Mouse (Mus musculus) spleen, postnatal 14 days (tissue): ENCODE results near the gene Mef2c.

Experiments
- DNase-seq, 2 experiments: peaks; one replicate each; pipeline ENCODE4 v3.0.0; 2021 to 2022; ENCODE audit warnings: low spot score in 2 of 2

Gene Mef2c

GRCm38 (mm10) chr13:83571973-83572447, 68.2 kb downstream of the Mef2c start:
- peak; percentile 17 to 41 for DNase-seq

DNA sequence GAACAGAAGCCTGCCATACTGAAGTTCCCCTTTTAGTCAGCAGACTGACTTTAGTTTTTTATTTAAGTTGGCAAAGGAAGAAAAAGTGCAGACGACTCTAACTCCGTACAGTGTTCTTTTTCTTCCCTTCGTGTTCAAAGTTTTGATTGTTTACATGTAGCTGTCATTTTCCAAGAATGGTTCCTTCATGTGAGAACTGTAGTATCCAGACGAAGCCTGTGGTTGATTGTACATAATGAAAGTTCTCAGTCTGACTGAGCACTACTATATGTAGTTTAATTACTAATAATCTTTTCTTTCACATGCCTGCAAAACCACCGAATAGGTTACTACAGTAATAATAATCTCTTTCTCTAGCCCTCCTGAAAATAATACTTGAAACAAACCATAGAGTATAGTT, 68.6 kb downstream of the Mef2c start:
- DNase-seq, result no peak

DNA sequence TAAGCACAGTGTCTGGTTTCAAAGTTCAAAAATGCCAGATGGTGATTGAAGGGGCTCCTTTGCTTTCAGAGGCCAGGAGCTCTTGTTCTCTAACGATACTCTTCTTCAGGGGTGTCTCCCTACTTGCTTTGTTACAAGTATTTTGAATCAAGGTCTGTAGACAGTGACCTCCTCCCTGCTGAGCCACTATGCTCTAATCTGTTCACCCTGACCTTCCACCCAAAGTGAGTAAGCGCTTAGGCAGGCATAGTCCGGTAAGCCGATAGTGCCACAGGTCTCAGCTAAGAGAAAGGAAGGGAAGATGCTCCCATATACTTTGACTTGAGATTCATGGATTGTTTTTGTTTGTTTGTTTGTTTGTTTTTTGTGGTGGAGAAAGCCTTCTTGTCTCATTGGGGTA, 69.5 kb downstream of the Mef2c start:
- no peak for DNase-seq

DNA sequence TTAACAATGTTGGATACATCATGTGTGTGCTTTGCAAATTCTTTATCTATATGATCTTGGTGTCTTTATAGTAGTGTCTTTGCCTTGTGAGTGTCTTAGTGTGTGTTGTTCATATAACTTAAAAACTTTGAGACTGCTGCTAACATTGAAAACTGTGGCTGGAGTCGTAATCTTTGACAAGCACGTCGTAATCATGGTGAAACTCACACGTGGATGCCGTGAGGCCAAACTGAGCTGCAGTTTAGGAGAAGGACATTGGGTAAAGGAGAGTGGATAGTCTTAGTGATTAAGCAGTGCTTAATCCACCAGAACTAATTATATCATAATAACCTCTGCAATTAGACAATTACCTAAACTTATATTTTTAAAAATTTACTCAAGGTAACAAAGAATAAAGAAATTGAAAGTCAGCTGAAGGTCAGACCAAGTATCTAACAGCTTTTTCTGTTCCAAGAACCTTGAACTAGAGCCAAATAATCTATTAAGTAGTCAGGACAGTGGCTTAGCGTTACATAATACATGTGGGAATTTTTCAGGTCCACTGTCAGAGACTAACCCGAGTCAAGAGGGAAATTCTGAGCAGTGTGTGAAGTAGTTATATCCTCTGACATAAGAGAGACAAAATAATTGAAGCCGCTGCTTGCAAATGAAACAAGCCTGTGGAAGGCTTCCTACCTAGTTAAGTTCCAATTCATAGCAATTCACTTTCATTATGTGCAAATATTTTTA, 70.2 kb downstream of the Mef2c start:
- no peak for DNase-seq

DNA sequence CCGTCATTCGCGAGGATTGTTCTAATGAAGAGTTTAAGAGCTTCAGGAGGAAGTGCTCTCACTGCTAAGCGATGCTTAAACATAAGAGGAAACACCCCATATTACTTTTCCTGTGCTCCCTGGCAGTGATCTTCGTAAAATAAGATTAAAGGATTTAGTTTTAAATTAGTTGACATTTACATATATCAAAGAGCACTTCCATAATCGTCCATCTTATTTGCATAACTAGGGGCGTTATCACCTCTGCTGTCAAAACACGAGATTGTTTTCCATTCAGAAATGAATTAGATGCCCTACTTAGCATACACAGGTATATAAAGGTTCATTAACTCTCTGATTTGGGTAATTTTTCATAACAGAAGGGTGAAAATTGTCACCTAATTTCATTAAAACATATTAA, 71.0 kb downstream of the Mef2c start:
- DNase-seq, result no peak

DNA sequence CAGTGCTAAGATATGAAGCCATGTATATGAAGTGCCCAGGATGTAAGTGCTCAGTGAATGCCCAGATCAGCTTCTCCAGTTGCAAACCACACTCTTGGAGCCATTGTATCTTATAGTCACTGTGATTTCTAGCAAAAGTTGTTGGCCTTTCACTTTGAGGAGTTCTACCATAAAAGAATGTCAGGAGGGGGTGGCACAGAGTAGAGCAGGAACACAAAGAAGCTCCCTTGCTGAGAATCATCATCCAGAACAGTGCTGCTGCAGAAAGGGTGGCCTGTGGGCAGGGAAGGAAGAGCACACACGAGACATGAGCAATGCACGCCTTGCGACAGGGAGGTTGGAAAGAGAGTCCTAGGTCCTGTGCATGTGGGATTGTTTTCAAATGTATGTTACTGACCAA, 75.6 kb downstream of the Mef2c start:
- DNase-seq, result no peak

DNA sequence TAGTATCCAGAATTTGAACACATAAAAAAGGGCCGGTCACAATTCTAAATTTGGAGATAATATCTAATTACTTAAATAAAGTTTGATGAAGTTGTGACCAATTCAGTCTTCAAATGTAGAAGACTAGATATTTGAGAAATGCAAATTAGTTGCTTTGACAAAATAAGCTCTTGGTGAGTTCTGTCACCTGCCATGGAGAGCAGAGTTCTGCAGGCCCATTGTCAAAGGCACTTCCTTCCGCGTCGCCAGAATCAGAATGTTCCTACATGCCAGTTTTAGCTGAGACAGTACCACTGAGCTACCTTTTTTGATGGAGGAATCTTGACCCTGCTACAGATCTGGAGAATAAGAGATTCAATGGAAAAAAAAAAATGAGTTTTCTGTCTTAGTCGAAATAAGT, 77.0 kb downstream of the Mef2c start:
- DNase-seq, result no peak

DNA sequence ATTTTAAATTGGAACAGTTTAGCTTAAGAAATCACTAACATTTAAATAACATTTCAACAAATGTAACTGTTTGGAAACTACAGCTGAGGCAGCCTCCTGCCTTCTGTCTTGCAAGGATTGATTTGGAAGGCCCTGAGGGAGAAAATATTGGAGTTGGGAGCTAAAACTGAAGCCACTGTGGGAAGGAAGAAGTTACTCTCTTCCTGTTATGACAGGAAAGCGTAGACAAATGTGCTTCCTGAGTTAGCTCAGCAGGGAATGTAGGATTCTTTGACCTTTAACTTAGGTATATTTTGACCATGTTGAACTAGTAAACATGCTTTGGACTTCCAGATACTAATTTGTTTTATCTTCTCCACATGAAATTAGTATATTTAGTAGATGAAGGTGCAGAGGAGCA, 78.7 kb downstream of the Mef2c start:
- no peak for DNase-seq

DNA sequence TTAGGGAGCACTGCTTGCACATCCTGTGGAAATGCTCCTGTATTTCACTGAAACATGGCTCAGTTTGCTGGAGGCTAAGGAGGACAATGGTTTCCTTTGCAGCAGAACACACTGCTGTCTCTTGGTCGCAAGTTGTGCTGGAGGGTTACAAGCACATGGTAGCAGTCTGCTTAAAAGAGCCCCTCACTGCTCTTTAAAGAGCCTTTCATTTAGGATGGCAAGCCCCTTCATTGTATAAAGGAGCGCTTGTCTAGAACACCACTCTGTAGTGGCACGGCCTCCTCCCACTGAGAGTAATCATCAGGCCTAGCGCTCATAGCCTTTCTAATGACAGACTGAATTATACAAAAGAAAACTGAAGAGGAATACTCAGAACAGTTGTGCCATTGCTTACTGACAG, 80.0 kb downstream of the Mef2c start:
- DNase-seq, result no peak

- no peak for DNase-seq
These were observed 81.5 kb downstream of the Mef2c start for GRCm38 (mm10) chr13:83585359-83585758.

DNA sequence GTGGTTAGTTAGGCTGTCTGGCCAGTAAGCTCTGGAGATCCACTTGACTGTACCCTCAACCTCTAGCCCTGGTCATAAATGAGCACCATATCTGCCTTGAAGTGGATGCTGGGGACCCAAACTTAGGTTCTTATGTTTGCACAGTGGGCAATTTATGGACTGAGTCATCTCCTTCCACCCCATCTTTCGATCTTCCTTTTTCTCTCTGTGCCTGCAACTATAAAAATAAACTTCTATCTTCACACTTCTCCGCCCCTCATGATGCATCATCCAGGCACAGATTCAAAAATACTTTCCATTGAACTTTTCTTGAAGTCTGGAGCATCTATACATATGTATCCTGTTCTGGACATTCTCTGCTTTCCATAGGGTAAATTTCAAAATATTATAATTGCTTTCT, 84.4 kb downstream of the Mef2c start:
- DNase-seq, result no peak

DNA sequence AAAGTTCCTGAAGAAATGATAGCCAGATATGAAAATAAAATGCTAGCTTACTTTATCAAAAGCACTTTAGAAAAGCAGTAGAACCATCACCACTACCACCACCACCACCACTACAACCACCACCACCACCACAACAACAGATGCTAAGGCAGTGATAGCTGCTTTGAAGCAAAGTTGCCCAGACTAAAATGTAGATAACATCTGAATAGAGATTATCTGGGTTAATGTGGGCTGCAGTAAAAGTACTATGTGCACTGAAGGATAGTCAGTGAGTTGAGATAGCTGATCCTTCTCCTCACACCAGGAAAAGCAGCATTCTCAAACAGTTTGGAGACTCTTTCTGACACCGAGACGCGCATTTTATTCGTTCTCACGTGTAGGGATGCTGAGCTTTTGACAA, 87.1 kb downstream of the Mef2c start:
- no peak for DNase-seq

GRCm38 (mm10) chr13:83595429-83595828, 91.6 kb downstream of the Mef2c start:
- DNase-seq, result no peak

DNA sequence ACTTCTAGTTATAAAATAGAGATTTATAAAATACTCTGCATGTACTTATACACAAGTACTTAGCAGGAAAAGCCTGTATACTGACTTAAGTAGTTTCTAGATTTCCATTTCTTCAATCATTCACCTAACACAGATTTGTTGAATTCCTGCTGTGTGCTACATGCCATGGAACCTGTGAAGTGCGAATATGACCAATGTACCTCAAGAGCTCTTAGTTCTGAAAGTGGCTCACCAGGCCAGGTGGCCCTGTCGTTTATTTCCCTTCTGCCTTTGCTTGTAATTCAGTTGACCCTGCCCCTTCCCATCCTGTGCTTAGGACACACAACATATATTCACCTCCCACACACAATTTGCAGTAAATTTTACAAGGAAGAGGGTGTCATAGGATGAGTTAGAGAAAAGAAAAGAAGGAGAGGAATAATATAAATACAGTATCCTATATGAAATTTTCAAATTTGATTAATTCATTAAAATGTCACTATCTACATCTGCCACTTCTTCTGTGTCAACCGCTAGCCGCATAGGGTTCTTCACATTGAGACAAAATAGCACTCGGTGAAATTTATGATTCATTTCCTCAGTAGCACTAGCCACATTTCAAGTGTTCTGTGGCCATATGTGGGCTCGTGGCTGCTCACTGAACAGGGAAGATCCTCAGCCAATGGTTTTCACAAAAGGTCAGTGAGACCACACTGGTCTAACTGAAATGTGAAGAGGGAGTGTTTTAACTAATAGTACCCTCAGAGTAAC, 93.3 kb downstream of the Mef2c start:
- no peak for DNase-seq

DNA sequence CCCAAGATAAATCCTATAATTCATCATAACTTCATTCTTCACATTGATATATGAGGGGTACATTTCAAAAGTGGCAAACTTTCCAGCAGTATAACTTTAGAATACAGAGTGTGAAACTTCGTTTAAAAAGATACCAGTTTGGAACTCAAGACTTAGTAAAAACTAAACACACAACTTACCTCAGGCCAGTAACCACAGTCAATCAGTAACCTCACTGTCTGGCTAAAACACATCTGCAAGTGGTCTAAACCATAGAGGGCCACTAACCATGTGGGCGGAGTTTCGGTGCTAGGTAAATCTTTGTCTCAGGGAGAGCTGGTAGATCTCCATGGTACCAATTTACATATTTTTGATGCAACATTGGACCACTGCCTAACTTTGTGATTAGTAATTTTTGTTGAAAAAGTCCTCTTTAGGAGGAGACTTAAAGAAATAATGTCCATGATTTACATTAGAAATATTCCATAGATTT, 93.9 kb downstream of the Mef2c start:
- no peak for DNase-seq

DNA sequence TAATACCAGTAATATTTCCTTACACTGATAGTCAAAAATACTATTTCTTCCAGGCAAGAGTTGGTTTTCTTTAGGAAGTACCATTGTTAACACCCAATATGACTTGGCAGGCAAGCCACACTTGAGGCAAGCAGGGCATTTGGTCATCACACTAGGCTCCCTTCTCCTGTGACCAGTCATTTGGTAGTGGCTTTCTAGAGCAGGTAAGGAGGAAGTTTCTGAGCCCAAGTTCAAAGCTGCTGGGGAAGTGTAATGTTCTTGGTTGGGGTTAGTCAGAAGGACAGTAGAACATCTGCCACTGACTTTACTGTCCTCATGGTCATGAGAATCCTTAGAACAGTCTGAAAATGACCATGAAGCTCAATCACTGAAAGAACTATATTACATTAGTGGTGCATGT, 96.5 kb downstream of the Mef2c start:
- DNase-seq, result no peak

DNA sequence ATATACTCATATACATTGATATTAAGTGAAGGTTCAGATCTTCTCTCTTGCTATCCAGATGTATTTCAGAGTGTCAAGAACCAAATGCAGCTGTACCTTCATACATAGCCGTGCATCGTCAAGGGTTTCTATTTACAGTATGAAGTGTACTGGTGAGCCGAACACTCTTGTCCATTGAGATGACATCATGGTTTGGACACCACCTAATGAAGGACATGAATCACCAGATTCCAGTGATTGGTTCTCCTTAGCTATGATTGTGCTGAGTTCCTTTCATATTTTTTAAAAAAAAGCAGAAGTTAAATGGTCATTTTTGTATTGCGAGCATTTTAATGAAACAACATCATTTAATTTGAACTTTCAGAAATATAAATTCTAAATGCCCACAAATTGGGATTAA, 97.9 kb downstream of the Mef2c start:
- DNase-seq, result no peak

GRCm38 (mm10) chr13:83603373-83604265, 99.8 kb downstream of the Mef2c start:
- no peak for DNase-seq

DNA sequence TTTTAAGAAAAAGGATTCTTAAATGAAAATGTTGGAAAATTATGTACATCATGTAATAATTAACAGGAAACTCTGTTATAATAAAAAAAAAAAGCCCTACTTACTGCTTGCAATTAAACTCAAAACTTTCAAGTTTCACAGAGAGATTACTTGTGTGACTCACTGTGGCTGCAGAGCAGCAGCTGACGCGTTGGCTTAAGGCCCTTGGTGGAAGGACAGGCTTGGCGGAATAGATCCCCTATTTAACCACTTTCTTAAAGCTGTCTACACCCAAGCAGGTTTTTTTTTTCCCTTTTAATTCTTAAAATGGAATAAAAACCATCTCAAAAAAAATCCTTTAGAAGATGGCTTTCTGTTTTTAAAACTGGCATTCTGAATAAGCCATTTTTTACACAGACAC, 100.5 kb downstream of the Mef2c start:
- no peak for DNase-seq

GRCm38 (mm10) chr13:83604785-83605184, 101.0 kb downstream of the Mef2c start:
- DNase-seq, result no peak

DNA sequence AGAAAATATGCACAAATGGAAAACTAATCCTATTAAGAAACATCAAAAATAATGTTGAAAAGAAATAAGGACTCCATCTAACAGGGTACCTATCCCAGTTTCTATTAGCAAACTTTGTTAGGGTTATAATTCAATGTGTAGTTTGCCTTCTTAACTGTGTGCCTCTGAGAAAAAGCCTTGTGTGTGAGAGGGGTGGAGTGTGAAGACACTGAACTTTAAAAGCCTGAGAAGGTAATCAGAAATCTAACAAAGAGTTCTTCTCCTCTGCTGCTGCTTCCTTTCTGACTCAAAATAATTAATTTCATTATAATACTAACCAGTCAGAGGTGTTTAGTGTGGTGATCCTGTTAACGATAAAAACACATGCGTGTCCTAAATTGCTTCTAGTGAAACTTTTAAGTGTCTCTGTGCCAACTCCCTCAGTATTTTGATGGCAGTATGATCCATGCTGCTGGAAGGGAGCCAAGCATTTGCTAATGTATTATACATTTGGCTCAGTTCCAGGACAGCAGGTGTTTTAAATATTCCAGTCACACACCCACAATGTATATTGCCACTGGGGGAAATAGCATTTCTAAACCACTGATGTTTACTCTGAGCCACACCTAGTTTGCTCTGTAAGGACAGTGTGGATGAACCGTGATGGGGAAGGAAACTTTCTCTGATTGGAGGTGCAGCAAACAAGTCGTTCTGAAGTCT, 104.2 kb downstream of the Mef2c start:
- no peak for DNase-seq
